17 mouse cellular contexts compared by ENCODE assay signal in genomic region chr5:63867421-63867820, GRCm38 (mm10). TPM values are rescaled to one million over a fixed set of nuclear protein-coding genes. Genes with fewer than 3 reads are reported as not detected.
DNase-seq lines count a peak whose midpoint lies in the region; ATAC-seq and TF ChIP-seq lines count a peak whose summit lies in the region.
"Had no signal": no experiment of that assay in that cellular context is flagged by ENCODE, and none has a peak within 500 bp of the region (broad histone marks: within the 10 kb centered on the region; RNA-seq: fewer than 3 reads in every experiment).

No protein-coding gene starts in this region.

- H3K4me2 ChIP-seq in intestine, embryonic 16.5 days (ENCODE audit: low read depth, low read length): no peak overlapping the region
- H3K4me2 ChIP-seq in intestine, postnatal 0 days (replicated peaks; ENCODE audit: low read depth): no peak overlapping the region
- H3K4me2 ChIP-seq: embryonic facial prominence, embryonic 13.5 days; forebrain, embryonic 13.5 days; intestine, embryonic 15.5 days; limb, embryonic 13.5 days; neural tube, embryonic 15.5 days had no signal

- no peak overlapping the region for H3K27ac ChIP-seq in intestine, embryonic 16.5 days (ENCODE audit: low read length)
- no peak overlapping the region for H3K27ac ChIP-seq in intestine, postnatal 0 days (ENCODE audit: low read depth, low read length)
- H3K27ac ChIP-seq: embryonic facial prominence, embryonic 13.5 days; forebrain, embryonic 13.5 days; intestine, embryonic 15.5 days; limb, embryonic 13.5 days; neural tube, embryonic 15.5 days had no signal

- no peaks in the 10 kb centered on the region for H3K27me3 ChIP-seq in intestine, embryonic 16.5 days (replicated peaks; ENCODE audit: control insufficient read depth, insufficient read depth, low read length)
- no peaks in the 10 kb centered on the region for H3K27me3 ChIP-seq in intestine, postnatal 0 days (replicated peaks; ENCODE audit: control insufficient read depth, insufficient read depth, low read length)
- H3K27me3 ChIP-seq: embryonic facial prominence, embryonic 13.5 days; forebrain, embryonic 13.5 days; intestine, embryonic 15.5 days; limb, embryonic 13.5 days; neural tube, embryonic 15.5 days had no signal

- 27% methylated on average over 3 of the region's 3 CpGs for WGBS in intestine, embryonic 16.5 days
- 24% methylated on average over 3 of the region's 3 CpGs for WGBS in intestine, postnatal 0 days

- H3K9ac ChIP-seq in intestine, embryonic 16.5 days (ENCODE audit: low read depth, low read length): no peak overlapping the region
- no peak overlapping the region for H3K9ac ChIP-seq in intestine, postnatal 0 days (ENCODE audit: low read depth, low read length)
- H3K9ac ChIP-seq: embryonic facial prominence, embryonic 13.5 days; forebrain, embryonic 13.5 days; intestine, embryonic 15.5 days; limb, embryonic 13.5 days; neural tube, embryonic 15.5 days had no signal

- DNase-seq in kidney, adult 8-10 months: peak; percentile 83 to 92
- peak; percentile 65 to 77 for DNase-seq in kidney, postnatal 4 days
- no peak for DNase-seq in adrenal gland, adult 8-10 months
- DNase-seq in heart, postnatal 14 days: no peak
- DNase-seq in gastrocnemius, postnatal 10 days: no peak
- DNase-seq in cerebellum, adult 11 months: no peak
- DNase-seq: adrenal gland, adult 2 months; cerebellum, adult 9-10 months; heart, postnatal 4 days; right cerebral cortex, postnatal 14 days had no signal

- H3K4me3 ChIP-seq in intestine, embryonic 16.5 days (ENCODE audit: low read length): no peak overlapping the region
- no peak overlapping the region for H3K4me3 ChIP-seq in intestine, postnatal 0 days (ENCODE audit: low read depth, low read length)
- H3K4me3 ChIP-seq: embryonic facial prominence, embryonic 13.5 days; forebrain, embryonic 13.5 days; intestine, embryonic 15.5 days; limb, embryonic 13.5 days; neural tube, embryonic 15.5 days had no signal

- no peaks in the 10 kb centered on the region for H3K36me3 ChIP-seq in intestine, embryonic 16.5 days (ENCODE audit: control insufficient read depth, insufficient read depth, low read length)
- H3K36me3 ChIP-seq in intestine, postnatal 0 days (ENCODE audit: control insufficient read depth, insufficient read depth): no peaks in the 10 kb centered on the region
- H3K36me3 ChIP-seq: embryonic facial prominence, embryonic 13.5 days; intestine, embryonic 15.5 days; limb, embryonic 13.5 days; neural tube, embryonic 15.5 days had no signal

- intact Hi-C loops in heart, postnatal 14 days (cut with DNase I): no loop called here

- ATAC-seq in intestine, embryonic 16.5 days: 0 out of 2 replicates have a peak, but pooled peaks have one; percentile 34
- ATAC-seq in intestine, postnatal 0 days: no peak
- ATAC-seq: forebrain, embryonic 13.5 days had no signal

- no peaks in the 10 kb centered on the region for H3K9me3 ChIP-seq in intestine, embryonic 16.5 days (ENCODE audit: control insufficient read depth, low read length)
- no peaks in the 10 kb centered on the region for H3K9me3 ChIP-seq in intestine, postnatal 0 days (ENCODE audit: control insufficient read depth)
- H3K9me3 ChIP-seq: embryonic facial prominence, embryonic 13.5 days; forebrain, embryonic 13.5 days; intestine, embryonic 15.5 days; limb, embryonic 13.5 days; neural tube, embryonic 15.5 days had no signal

- H3K4me1 ChIP-seq in intestine, embryonic 16.5 days (ENCODE audit: control insufficient read depth, insufficient read depth, low read length): peaks cover 15% of the 10 kb centered on the region
- 0 out of 2 replicates have a peak, but pooled peaks cover 3% of the 10 kb centered on the region for H3K4me1 ChIP-seq in intestine, postnatal 0 days (replicated peaks; ENCODE audit: control insufficient read depth, insufficient read depth, low read length)

- no peak for TF ChIP-seq CTCF in intestine, postnatal 0 days (IDR thresholded peaks at IDR 0.05; ENCODE audit: low read depth)

RNA-seq across cellular contexts. Expression of gene 0610040J01Rik, which starts 55.3 kb away (rescaled TPM):
- 48.4 and 51.9 TPM in 2 replicates for polyA plus RNA-seq in intestine, embryonic 16.5 days (2015; fragmentation: Nextera tagmentation; extraction: Ambion mirVana)
- 40.6 and 41.0 TPM in 2 replicates for polyA plus RNA-seq in intestine, postnatal 0 days (2015; fragmentation: Nextera tagmentation; extraction: Ambion mirVana)
- total RNA-seq in adrenal gland, adult 8-10 months (2022): under 1 TPM; 0.45 to 0.81 (median 0.66) TPM
- total RNA-seq in heart, postnatal 14 days (2021): 1 to 10 TPM; 1.4 to 1.5 TPM
- 1 to 10 TPM in 1 of 2 experiments, under 1 TPM in 1; 0.92 to 1.0 TPM for total RNA-seq in gastrocnemius, postnatal 10 days (2021)

Comparison
In these comparisons a context has a peak if more than half of its experiments do, and no peak if none do; other contexts are left out.
1. DNase-seq: peak in kidney, adult 8-10 months (2 of 2) and kidney, postnatal 4 days (2 of 2); none in adrenal gland, adult 8-10 months (single experiment), heart, postnatal 14 days (0 of 2), gastrocnemius, postnatal 10 days (single experiment) and cerebellum, adult 11 months (single experiment).